Mouse (Mus musculus): ENCODE results near the gene Gm14819.
"Not testable (repeated sequence)": the region's sequence is repeated elsewhere in the genome, so short reads cannot be mapped to it uniquely, and the experiment has no call there.

The Gm14819 gene

GRCm38 (mm10) chrX:35403883-35404282 is at the start of gene Gm14819:
Gene Gm14819, plus strand, starts transcription at chrX:35404183.
- DNase-seq (ENCODE audit: low spot score), result not testable (repeated sequence)

Measured in ovary, postnatal 10 days (tissue).